Mouse (Mus musculus): ENCODE results near the gene Ick.
"Not testable (repeated sequence)": the region's sequence is repeated elsewhere in the genome, so short reads cannot be mapped to it uniquely, and the experiment has no call there.

DNA sequence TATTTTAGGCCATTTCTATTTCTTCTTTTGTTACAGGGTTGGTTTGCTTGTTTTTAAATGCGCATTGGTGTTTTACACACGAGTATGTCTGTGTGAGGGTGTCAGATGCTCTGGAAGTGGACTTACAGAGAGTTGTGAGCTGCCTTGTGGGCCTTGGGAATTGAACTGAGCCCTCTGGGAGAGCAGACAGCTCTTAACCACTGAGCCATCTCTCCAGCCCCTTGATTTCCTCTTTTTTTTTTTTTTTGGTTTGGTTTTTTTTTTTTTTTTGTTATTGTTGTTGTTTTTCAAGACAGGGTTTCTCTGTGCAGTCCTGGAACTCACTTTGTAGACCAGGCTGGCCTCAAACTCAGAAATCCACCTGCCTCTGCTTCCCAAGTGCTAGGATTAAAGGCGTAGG, 35.7 kb upstream of the Ick start:
- TF ChIP-seq CTCF (IDR thresholded peaks at IDR 0.05; ENCODE audit: control insufficient read depth, insufficient read depth, insufficient replicate concordance, low read depth, low read length); POLR2A (IDR thresholded peaks at IDR 0.05; ENCODE audit: control insufficient read depth, low read depth, low read length): not testable (repeated sequence)
